Mouse (Mus musculus) limb, embryonic 12.5 days (tissue): ENCODE data around the gene 1700057G04Rik. TPM values are rescaled to one million over a fixed set of nuclear protein-coding genes. Genes with fewer than 3 reads are reported as not detected.

Experiments used
- ATAC-seq: fragments of 200-750 bp; cut with Nextera tagmentation; 2 replicates; pipeline ENCODE4 v1.8.0; 2017; ENCODE audit warnings: low read depth, moderate TSS enrichment; ENCODE audit not compliant: insufficient number of reproducible peaks, insufficient read depth, low FRiP score, low TSS enrichment
- H3K27ac ChIP-seq: fragments of 300-500 bp; sonication (generic); 2 replicates; pipeline ENCODE4 v1.5.1; 2016; ENCODE audit warnings: mild to moderate bottlenecking, moderate library complexity
- H3K27me3 ChIP-seq: fragments of 300-500 bp; sonication (generic); 2 replicates; pipeline ENCODE4 v1.6.1; 2016; ENCODE audit warnings: mild to moderate bottlenecking, moderate library complexity
- H3K36me3 ChIP-seq: fragments of 300-500 bp; sonication (generic); 2 replicates; pipeline ENCODE4 v1.6.1; 2016; ENCODE audit warnings: mild to moderate bottlenecking, moderate library complexity
- H3K4me1 ChIP-seq: fragments of 300-500 bp; sonication (generic); replicated peaks from 2 replicates; pipeline ENCODE4 v1.6.1; 2016
- H3K4me2 ChIP-seq: fragments of 300-500 bp; sonication (generic); 2 replicates; pipeline ENCODE4 v1.6.1; 2016; ENCODE audit warnings: mild to moderate bottlenecking, moderate library complexity
- H3K4me3 ChIP-seq: fragments of 300-500 bp; sonication (generic); replicated peaks from 2 replicates; pipeline ENCODE4 v1.5.1; 2016; ENCODE audit warnings: mild to moderate bottlenecking
- H3K9ac ChIP-seq: fragments of 300-500 bp; sonication (generic); replicated peaks from 2 replicates; pipeline ENCODE4 v1.6.1; 2016; ENCODE audit warnings: mild to moderate bottlenecking, moderate library complexity
- H3K9me3 ChIP-seq: fragments of 300-500 bp; sonication (generic); 2 replicates; pipeline ENCODE4 v1.6.1; 2016; ENCODE audit warnings: mild to moderate bottlenecking, moderate library complexity
- WGBS: fragments of 180-500 bp; shearing (Covaris S2); methylation state at CpG from one replicate; pipeline ENCODE4 v1.1.7; 2016; 5-methylcytosine and 5-hydroxymethylcytosine counted together
- polyA plus RNA-seq: library from polyadenylated mRNA; unstranded; fragments of >200 nt; fragmentation: Nextera tagmentation; extraction: Ambion mirVana; gene quantifications from 2 replicates; pipeline ENCODE4 v1.2.1, GENCODE M21; 2016

The 1700057G04Rik gene
- polyA plus RNA-seq, 1 experiment from 2014 or later, result not detected

GRCm38 (mm10) chr9:92275486-92276207 is 33.5 kb upstream of the 1700057G04Rik start, which contains the start of gene Plscr2:
Gene Plscr2, plus strand, starts transcription at chr9:92275602.
- H3K27ac ChIP-seq, result no peak within 1 kb of the TSS
- H3K9me3 ChIP-seq, result no peaks in the 10 kb centered on the region
- 73% methylated on average over 9 of the region's 9 CpGs for WGBS
- no peak within 1 kb of the TSS for H3K4me3 ChIP-seq
- ATAC-seq, result no peak
- H3K4me2 ChIP-seq, result no peak within 1 kb of the TSS
- peaks cover 10% of the 10 kb centered on the region for H3K4me1 ChIP-seq
- H3K36me3 ChIP-seq, result peaks cover 9% of the 10 kb centered on the region
- no peaks in the 10 kb centered on the region for H3K27me3 ChIP-seq
- no peak within 1 kb of the TSS for H3K9ac ChIP-seq

GRCm38 (mm10) chr9:92276360-92276759 is 32.8 kb upstream of the 1700057G04Rik start:
- 69% methylated on average over 7 of the region's 7 CpGs for WGBS
- H3K9me3 ChIP-seq, result no peaks in the 10 kb centered on the region
- H3K4me1 ChIP-seq, result peaks cover 10% of the 10 kb centered on the region
- H3K27me3 ChIP-seq, result no peaks in the 10 kb centered on the region
- H3K4me3 ChIP-seq, result no peak overlapping the region
- H3K36me3 ChIP-seq, result 0 out of 2 replicates have a peak, but pooled peaks cover 6% of the 10 kb centered on the region
- H3K9ac ChIP-seq, result no peak overlapping the region
- no peak overlapping the region for H3K27ac ChIP-seq
- ATAC-seq, result no peak
- H3K4me2 ChIP-seq, result no peak overlapping the region

- Histone ChIP-seq H3K27ac (no peak overlapping the region), H3K4me3 (no peak overlapping the region), H3K9ac (no peak overlapping the region), H3K36me3 (no peaks in the 10 kb centered on the region), H3K4me2 (no peak overlapping the region), H3K4me1 (peaks cover 14% of the 10 kb centered on the region), H3K9me3 (no peaks in the 10 kb centered on the region), H3K27me3 (no peaks in the 10 kb centered on the region)
- WGBS, result 83% methylated on average over 1 of the region's 1 CpGs
- no peak for ATAC-seq
Measured at GRCm38 (mm10) chr9:92280048-92280447, 29.1 kb upstream of the 1700057G04Rik start.

- no peak for ATAC-seq
- WGBS, result 27% methylated on average over 7 of the region's 7 CpGs
- 0 out of 2 replicates have a peak, but pooled peaks cover 4% of the 10 kb centered on the region for H3K4me1 ChIP-seq
- no peaks in the 10 kb centered on the region for H3K9me3 ChIP-seq
- no peaks in the 10 kb centered on the region for H3K27me3 ChIP-seq
- no peak overlapping the region for H3K9ac ChIP-seq
- no peak overlapping the region for H3K27ac ChIP-seq
- H3K4me2 ChIP-seq, result no peak overlapping the region
- H3K36me3 ChIP-seq, result no peaks in the 10 kb centered on the region
- no peak overlapping the region for H3K4me3 ChIP-seq
Measured at GRCm38 (mm10) chr9:92282563-92283171, 26.5 kb upstream of the 1700057G04Rik start.

- ATAC-seq, result no peak
- 80% methylated on average over 3 of the region's 3 CpGs for whole genome bisulfite sequencing
- H3K9me3 ChIP-seq, result no peaks in the 10 kb centered on the region
- no peaks in the 10 kb centered on the region for H3K4me1 ChIP-seq
- H3K36me3 ChIP-seq, result no peaks in the 10 kb centered on the region
- H3K9ac ChIP-seq, result no peak overlapping the region
- no peak overlapping the region for H3K4me2 ChIP-seq
- H3K27ac ChIP-seq, result no peak overlapping the region
- H3K4me3 ChIP-seq, result no peak overlapping the region
- H3K27me3 ChIP-seq, result no peaks in the 10 kb centered on the region
Measured at GRCm38 (mm10) chr9:92289675-92290074, 19.5 kb upstream of the 1700057G04Rik start.

- Histone ChIP-seq H3K9ac (no peak overlapping the region), H3K9me3 (no peaks in the 10 kb centered on the region), H3K27me3 (no peaks in the 10 kb centered on the region), H3K36me3 (no peaks in the 10 kb centered on the region), H3K4me1 (no peaks in the 10 kb centered on the region), H3K4me3 (no peak overlapping the region), H3K27ac (no peak overlapping the region), H3K4me2 (no peak overlapping the region)
- no peak for ATAC-seq
- WGBS, result 73% methylated on average over 2 of the region's 2 CpGs
Measured at GRCm38 (mm10) chr9:92292169-92292568, 17.0 kb upstream of the 1700057G04Rik start.

GRCm38 (mm10) chr9:92292922-92293321 is 16.3 kb upstream of the 1700057G04Rik start:
- Histone ChIP-seq H3K9ac (no peak overlapping the region), H3K9me3 (no peaks in the 10 kb centered on the region), H3K4me3 (no peak overlapping the region), H3K27ac (no peak overlapping the region), H3K36me3 (no peaks in the 10 kb centered on the region), H3K4me2 (no peak overlapping the region), H3K27me3 (no peaks in the 10 kb centered on the region), H3K4me1 (no peaks in the 10 kb centered on the region)
- no peak for ATAC-seq
- WGBS, result 67% methylated on average over 3 of the region's 3 CpGs

GRCm38 (mm10) chr9:92293560-92294548 is 15.3 kb upstream of the 1700057G04Rik start:
- no peaks in the 10 kb centered on the region for H3K9me3 ChIP-seq
- no peaks in the 10 kb centered on the region for H3K36me3 ChIP-seq
- H3K4me3 ChIP-seq, result no peak overlapping the region
- H3K9ac ChIP-seq, result no peak overlapping the region
- no peak for ATAC-seq
- no peaks in the 10 kb centered on the region for H3K27me3 ChIP-seq
- no peak overlapping the region for H3K27ac ChIP-seq
- no peaks in the 10 kb centered on the region for H3K4me1 ChIP-seq
- no peak overlapping the region for H3K4me2 ChIP-seq
- WGBS, result 90% methylated on average over 2 of the region's 2 CpGs

- Histone ChIP-seq H3K4me3 (no peak overlapping the region), H3K27ac (no peak overlapping the region), H3K4me2 (no peak overlapping the region), H3K4me1 (no peaks in the 10 kb centered on the region), H3K9me3 (no peaks in the 10 kb centered on the region), H3K36me3 (no peaks in the 10 kb centered on the region), H3K27me3 (no peaks in the 10 kb centered on the region), H3K9ac (no peak overlapping the region)
- 60% methylated on average over 1 of the region's 1 CpGs for WGBS
- ATAC-seq, result no peak
Measured at GRCm38 (mm10) chr9:92298288-92298687, 10.9 kb upstream of the 1700057G04Rik start.

GRCm38 (mm10) chr9:92301213-92301612 is 8.0 kb upstream of the 1700057G04Rik start:
- H3K4me3 ChIP-seq, result no peak overlapping the region
- H3K4me2 ChIP-seq, result no peak overlapping the region
- no peaks in the 10 kb centered on the region for H3K4me1 ChIP-seq
- H3K36me3 ChIP-seq, result no peaks in the 10 kb centered on the region
- no peaks in the 10 kb centered on the region for H3K9me3 ChIP-seq
- H3K27ac ChIP-seq, result no peak overlapping the region
- WGBS, result 53% methylated on average over 3 of the region's 3 CpGs
- ATAC-seq, result no peak
- H3K27me3 ChIP-seq, result no peaks in the 10 kb centered on the region
- no peak overlapping the region for H3K9ac ChIP-seq

GRCm38 (mm10) chr9:92305075-92305474 is 4.1 kb upstream of the 1700057G04Rik start:
- WGBS, result 78% methylated on average over 8 of the region's 8 CpGs
- no peak for ATAC-seq
- no peak overlapping the region for H3K9ac ChIP-seq

More at GRCm38 (mm10) chr9:92305075-92305474, 4.1 kb upstream of the 1700057G04Rik start:
- Histone ChIP-seq H3K27me3 (no peaks in the 10 kb centered on the region), H3K36me3 (no peaks in the 10 kb centered on the region), H3K9me3 (no peaks in the 10 kb centered on the region), H3K4me1 (no peaks in the 10 kb centered on the region), H3K27ac (no peak overlapping the region), H3K4me3 (no peak overlapping the region), H3K4me2 (no peak overlapping the region)
